Mouse (Mus musculus) ES-Bruce4 (cell line): Measurements from ENCODE around the gene Vwa5b1. TPM values are rescaled to one million over a fixed set of nuclear protein-coding genes. Genes with fewer than 3 reads are reported as not detected.

Experiments
- H3K27ac ChIP-seq: 2 replicates; pipeline ENCODE4 v1.5.1; 2012; ENCODE audit warnings: low read length, inconsistent platforms; ENCODE audit not compliant: insufficient read depth
- H3K27me3 ChIP-seq: 2 replicates; pipeline ENCODE4 v1.6.1; 2012; ENCODE audit warnings: mild to moderate bottlenecking, low read length, inconsistent platforms; ENCODE audit not compliant: control insufficient read depth, poor library complexity, insufficient read depth, severe bottlenecking
- H3K36me3 ChIP-seq: 2 replicates; pipeline ENCODE4 v1.6.1; 2012; ENCODE audit warnings: inconsistent platforms, mild to moderate bottlenecking, low read length, moderate library complexity; ENCODE audit not compliant: control insufficient read depth, poor library complexity, insufficient read depth, severe bottlenecking
- H3K4me1 ChIP-seq: one replicate; pipeline ENCODE4 v1.8.1; 2011; ENCODE audit warnings: low read length; ENCODE audit not compliant: control insufficient read depth, insufficient read depth
- H3K4me3 ChIP-seq: 2 replicates; pipeline ENCODE4 v1.5.1; 2011; ENCODE audit warnings: low read depth, mild to moderate bottlenecking, low read length
- H3K9ac ChIP-seq: 2 replicates; pipeline ENCODE4 v1.6.1; 2012; ENCODE audit warnings: low read depth, mild to moderate bottlenecking, inconsistent platforms; ENCODE audit not compliant: poor library complexity, severe bottlenecking
- H3K9me3 ChIP-seq: replicated peaks from 2 replicates; pipeline ENCODE4 v1.6.1; 2012; ENCODE audit warnings: mild to moderate bottlenecking, low read length, inconsistent platforms; ENCODE audit not compliant: control insufficient read depth, poor library complexity, insufficient read depth, severe bottlenecking
- CTCF ChIP-seq: IDR thresholded peaks from one replicate; pipeline ENCODE4 v1.8.1; 2011; ENCODE audit warnings: low read depth, low read length
- EP300 ChIP-seq: IDR thresholded peaks from 2 replicates; pipeline ENCODE4 v1.6.1; 2011; ENCODE audit warnings: low read depth, low read length; ENCODE audit not compliant: insufficient read depth
- POLR2A ChIP-seq: IDR thresholded peaks from one replicate; pipeline ENCODE4 v1.8.1; 2011; ENCODE audit warnings: low read length; ENCODE audit not compliant: insufficient read depth
- polyA plus RNA-seq: library from polyadenylated mRNA; stranded (reverse); fragments of >200 nt; gene quantifications from 2 replicates; pipeline ENCODE4 v1.2.4, GENCODE M21; 2011; ENCODE audit warnings: low read depth; ENCODE audit not compliant: missing spikeins, insufficient read depth, insufficient read length

Gene Vwa5b1
- polyA plus RNA-seq = not detected in 2 replicates

- no peaks in the 10 kb centered on the region for H3K9me3 ChIP-seq
- no peak within 1 kb of the TSS for H3K4me3 ChIP-seq
- no peaks in the 10 kb centered on the region for H3K36me3 ChIP-seq
- TF ChIP-seq POLR2A = no peak
- TF ChIP-seq EP300 = no peak
- TF ChIP-seq CTCF = no peak
- no peak within 1 kb of the TSS for H3K27ac ChIP-seq
- H3K27me3 ChIP-seq = no peaks in the 10 kb centered on the region
- no peak within 1 kb of the TSS for H3K9ac ChIP-seq
- no peaks in the 10 kb centered on the region for H3K4me1 ChIP-seq
Observed at GRCm38 (mm10) chr4:138635428-138636145, at the start of gene Vwa5b1. Gene Vwa5b1 (minus strand): TSS chr4:138635884.

- Histone ChIP-seq H3K4me1 (peaks cover 4% of the 10 kb centered on the region), H3K36me3 (no peaks in the 10 kb centered on the region), H3K27ac (no peak overlapping the region), H3K9me3 (no peaks in the 10 kb centered on the region), H3K4me3 (no peak overlapping the region), H3K9ac (no peak overlapping the region), H3K27me3 (no peaks in the 10 kb centered on the region)
- TF ChIP-seq POLR2A (no peak), EP300 (peak; percentile 37; the same call in 1 of the 2 replicates)
Observed at GRCm38 (mm10) chr4:138682760-138683159, 47.1 kb upstream of the Vwa5b1 start.

GRCm38 (mm10) chr4:138680124-138680523, 44.4 kb upstream of the Vwa5b1 start:
- Histone ChIP-seq H3K27me3 (no peaks in the 10 kb centered on the region), H3K27ac (no peak overlapping the region), H3K9me3 (no peaks in the 10 kb centered on the region), H3K9ac (no peak overlapping the region), H3K36me3 (no peaks in the 10 kb centered on the region), H3K4me1 (peaks cover 4% of the 10 kb centered on the region), H3K4me3 (no peak overlapping the region)
- no peak for TF ChIP-seq EP300
- TF ChIP-seq CTCF = no peak
- no peak for TF ChIP-seq POLR2A

- no peaks in the 10 kb centered on the region for H3K27me3 ChIP-seq
- peak overlapping the region; percentile 41; the same call in 1 of the 2 replicates for H3K9ac ChIP-seq
- H3K4me3 ChIP-seq = peak overlapping the region; percentile 73
- no peaks in the 10 kb centered on the region for H3K9me3 ChIP-seq
- H3K4me1 ChIP-seq = no peaks in the 10 kb centered on the region
- H3K27ac ChIP-seq = no peak overlapping the region
- no peak for TF ChIP-seq CTCF
- no peak for TF ChIP-seq EP300
- no peak for TF ChIP-seq POLR2A
- no peaks in the 10 kb centered on the region for H3K36me3 ChIP-seq
Observed at GRCm38 (mm10) chr4:138677579-138677978, 41.9 kb upstream of the Vwa5b1 start.

- H3K27ac ChIP-seq = no peak overlapping the region
- H3K9ac ChIP-seq = no peak overlapping the region
- no peaks in the 10 kb centered on the region for H3K36me3 ChIP-seq
- no peaks in the 10 kb centered on the region for H3K9me3 ChIP-seq
- no peaks in the 10 kb centered on the region for H3K27me3 ChIP-seq
- no peak overlapping the region for H3K4me3 ChIP-seq
- H3K4me1 ChIP-seq = no peaks in the 10 kb centered on the region
- TF ChIP-seq POLR2A (no peak), CTCF (no peak), EP300 (no peak)
Observed at GRCm38 (mm10) chr4:138676480-138676879, 40.8 kb upstream of the Vwa5b1 start.

GRCm38 (mm10) chr4:138672160-138672559, 36.5 kb upstream of the Vwa5b1 start:
- Histone ChIP-seq H3K4me1 (no peaks in the 10 kb centered on the region), H3K9ac (no peak overlapping the region), H3K9me3 (no peaks in the 10 kb centered on the region), H3K36me3 (no peaks in the 10 kb centered on the region), H3K27me3 (no peaks in the 10 kb centered on the region), H3K27ac (no peak overlapping the region), H3K4me3 (no peak overlapping the region)
- TF ChIP-seq CTCF (no peak), POLR2A (no peak), EP300 (no peak)
